Mouse (Mus musculus): ENCODE data around the gene Hist1h2bh.

Gene Hist1h2bh

GRCm38 (mm10) chr13:23505662-23506345 is 37.4 kb downstream of the Hist1h2bh start:
- no peak for DNase-seq (ENCODE audit: low read depth)

GRCm38 (mm10) chr13:23503797-23504196 is 39.4 kb downstream of the Hist1h2bh start:
- peak; percentile 69 for DNase-seq (ENCODE audit: low read depth)

GRCm38 (mm10) chr13:23502916-23503315 is 40.3 kb downstream of the Hist1h2bh start:
- no peak for DNase-seq (ENCODE audit: low read depth)

- no peak for DNase-seq (ENCODE audit: low read depth)
Observed at GRCm38 (mm10) chr13:23502031-23502567, 41.1 kb downstream of the Hist1h2bh start.

GRCm38 (mm10) chr13:23501511-23501910 is 41.7 kb downstream of the Hist1h2bh start:
- no peak for DNase-seq (ENCODE audit: low read depth)

GRCm38 (mm10) chr13:23500424-23501200 is 42.6 kb downstream of the Hist1h2bh start:
- peak; percentile 73 for DNase-seq (ENCODE audit: low read depth)

- DNase-seq (ENCODE audit: low read depth): no peak
Observed at GRCm38 (mm10) chr13:23499943-23500342, 43.2 kb downstream of the Hist1h2bh start.

GRCm38 (mm10) chr13:23498653-23499052 is 44.5 kb downstream of the Hist1h2bh start:
- DNase-seq (ENCODE audit: low read depth): no peak

GRCm38 (mm10) chr13:23497656-23498321 is 45.4 kb downstream of the Hist1h2bh start:
- no peak for DNase-seq (ENCODE audit: low read depth)

- DNase-seq (ENCODE audit: low read depth): no peak
Observed at GRCm38 (mm10) chr13:23495526-23495925, 47.7 kb downstream of the Hist1h2bh start.

GRCm38 (mm10) chr13:23491990-23492389 is 51.2 kb downstream of the Hist1h2bh start:
- no peak for DNase-seq (ENCODE audit: low read depth)

Data from naive thymus-derived CD4-positive, alpha-beta T cell, adult 2 months (primary cell).